In the genomic region with DNA sequence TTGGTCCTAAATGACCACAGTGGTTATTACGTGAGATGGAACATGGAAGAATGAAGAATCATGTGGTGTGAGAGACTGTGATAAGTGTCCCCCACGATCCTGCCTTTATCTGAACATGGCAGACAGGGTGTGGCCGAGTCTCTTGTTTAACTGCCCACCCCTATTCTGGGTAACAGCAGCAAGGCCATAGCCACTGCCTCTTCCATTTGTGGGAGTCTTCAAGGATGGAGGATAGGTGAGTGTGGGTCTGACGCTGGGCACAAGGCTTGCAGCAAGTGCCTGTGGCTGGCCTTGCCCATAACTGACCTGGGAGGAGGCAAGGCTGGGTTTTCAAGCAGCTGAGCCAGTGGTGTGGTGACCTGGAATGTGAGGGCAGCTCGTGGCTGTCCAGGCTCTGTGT, we compare ENCODE assay signal across 12 mouse cellular contexts. TPM values are rescaled to one million over a fixed set of nuclear protein-coding genes. Genes with fewer than 3 reads are reported as not detected.
DNase-seq lines count a peak whose midpoint lies in the region; ATAC-seq and TF ChIP-seq lines count a peak whose summit lies in the region.
"Had no signal": no experiment of that assay in that cellular context is flagged by ENCODE, and none has a peak within 500 bp of the region (broad histone marks: within the 10 kb centered on the region; RNA-seq: fewer than 3 reads in every experiment).

No protein-coding gene starts in this region.

- intact Hi-C loops in left cerebral cortex, adult 2 months (cut with DNase I): no loop called here
- intact Hi-C loops in left cerebral cortex, postnatal 25 days (cut with DNase I): no loop called here

- no peak for ATAC-seq in neural tube, embryonic 14.5 days (ENCODE audit: low read depth)
- ATAC-seq: forebrain, embryonic 13.5 days had no signal

- no peak overlapping the region for H3K4me2 ChIP-seq in neural tube, embryonic 14.5 days (ENCODE audit: low read depth, low read length)
- H3K4me2 ChIP-seq: forebrain, embryonic 13.5 days had no signal

- no peaks in the 10 kb centered on the region for H3K9me3 ChIP-seq in embryonic facial prominence, embryonic 10.5 days
- no peaks in the 10 kb centered on the region for H3K9me3 ChIP-seq in neural tube, embryonic 14.5 days (ENCODE audit: control insufficient read depth, low read length)
- H3K9me3 ChIP-seq: forebrain, embryonic 13.5 days had no signal

- peak; percentile 54; the same call in 1 of the 2 replicates for TF ChIP-seq POLR2A in bone marrow, adult 2 months (IDR thresholded peaks at IDR 0.05; ENCODE audit: borderline replicate concordance, control insufficient read depth, low read depth, low read length)

- no peaks in the 10 kb centered on the region for H3K27me3 ChIP-seq in embryonic facial prominence, embryonic 10.5 days (replicated peaks; ENCODE audit: low read depth, poor library complexity, severe bottlenecking)
- H3K27me3 ChIP-seq in neural tube, embryonic 14.5 days (ENCODE audit: control insufficient read depth, insufficient read depth, low read length): no peaks in the 10 kb centered on the region
- H3K27me3 ChIP-seq: forebrain, embryonic 13.5 days had no signal

- 56% methylated on average over 5 of the region's 5 CpGs for WGBS in bone marrow, adult 2 months
- WGBS in embryonic facial prominence, embryonic 10.5 days: 80% methylated on average over 5 of the region's 5 CpGs
- WGBS in neural tube, embryonic 14.5 days: 80% methylated on average over 5 of the region's 5 CpGs

- no peaks in the 10 kb centered on the region for H3K36me3 ChIP-seq in embryonic facial prominence, embryonic 10.5 days (replicated peaks)
- H3K36me3 ChIP-seq in neural tube, embryonic 14.5 days (ENCODE audit: control insufficient read depth, insufficient read depth, low read length): no peaks in the 10 kb centered on the region

- no peak overlapping the region for H3K4me3 ChIP-seq in left cerebral cortex, adult 2 months
- H3K4me3 ChIP-seq in bone marrow, adult 2 months (replicated peaks; ENCODE audit: control insufficient read depth, low read depth, low read length): peak overlapping the region; percentile 73
- peak overlapping the region; percentile 19; the same call in 1 of the 2 replicates for H3K4me3 ChIP-seq in embryonic facial prominence, embryonic 10.5 days
- no peak overlapping the region for H3K4me3 ChIP-seq in neural tube, embryonic 14.5 days (ENCODE audit: low read depth, low read length)
- H3K4me3 ChIP-seq: forebrain, embryonic 13.5 days had no signal

- peak overlapping the region; percentile 61 for H3K27ac ChIP-seq in left cerebral cortex, adult 2 months
- H3K27ac ChIP-seq in bone marrow, adult 2 months (ENCODE audit: control insufficient read depth, insufficient read depth, low read depth, low read length, poor library complexity): peak overlapping the region; percentile 60
- H3K27ac ChIP-seq in embryonic facial prominence, embryonic 10.5 days (replicated peaks): peak overlapping the region; percentile 57; the same call in 1 of the 2 replicates
- 0 out of 2 replicates have a peak overlapping the region, but pooled peaks have one; percentile 5 for H3K27ac ChIP-seq in neural tube, embryonic 14.5 days (ENCODE audit: low read depth, low read length)
- H3K27ac ChIP-seq: forebrain, embryonic 13.5 days had no signal

- DNase-seq in left cerebral cortex, adult 2 months (ENCODE audit: extremely low spot score in 1 of 2, low spot score in 2 of 2): no peak
- DNase-seq in left cerebral cortex, postnatal 25 days (ENCODE audit: low spot score in 2 of 2): no peak
- no peak for DNase-seq in embryonic facial prominence, embryonic 10.5 days (ENCODE audit: low spot score)
- DNase-seq in adrenal gland, postnatal 25 days: no peak
- no peak for DNase-seq in cerebellum, postnatal 14 days
- DNase-seq: adrenal gland, adult 2 months; cerebellum, postnatal 25 days; kidney, adult 8-10 months; thymus, postnatal 14 days had no signal

- TF ChIP-seq CTCF in left cerebral cortex, adult 2 months (IDR thresholded peaks at IDR 0.05): no peak
- no peak for TF ChIP-seq CTCF in bone marrow, adult 2 months (IDR thresholded peaks at IDR 0.05; ENCODE audit: control insufficient read depth, insufficient read depth, low read length)

- peaks cover 4% of the 10 kb centered on the region; the same call in 1 of the 2 replicates for H3K4me1 ChIP-seq in bone marrow, adult 2 months (ENCODE audit: control insufficient read depth, insufficient read depth, low read length)
- 0 out of 2 replicates have a peak, but pooled peaks cover 5% of the 10 kb centered on the region for H3K4me1 ChIP-seq in embryonic facial prominence, embryonic 10.5 days
- H3K4me1 ChIP-seq in neural tube, embryonic 14.5 days (ENCODE audit: control insufficient read depth, insufficient read depth, low read length): 0 out of 2 replicates have a peak, but pooled peaks cover 3% of the 10 kb centered on the region

- no peak overlapping the region for H3K9ac ChIP-seq in neural tube, embryonic 14.5 days (replicated peaks; ENCODE audit: low read depth, low read length)
- H3K9ac ChIP-seq: forebrain, embryonic 13.5 days had no signal

RNA-seq across cellular contexts. Expression of a gene that starts 49.4 kb away (rescaled TPM):
- total RNA-seq in left cerebral cortex, adult 2 months (2021): 100 to 1,000 TPM; 222 to 223 TPM
- 100 to 1,000 TPM; 232 to 242 TPM for total RNA-seq in left cerebral cortex, postnatal 25 days (2021)
- polyA plus RNA-seq in bone marrow, adult 2 months (2011; ENCODE audit: insufficient read depth, insufficient read length, low replicate concordance, missing spikeins): 87.6 and 91.8 TPM in 2 replicates
- polyA plus RNA-seq in embryonic facial prominence, embryonic 10.5 days (2016; fragmentation: Nextera tagmentation; extraction: Ambion mirVana): 23.4 and 26.6 TPM in 2 replicates
- polyA plus RNA-seq in neural tube, embryonic 14.5 days (2014; fragmentation: Nextera tagmentation; extraction: Ambion mirVana): 94.7 and 111 TPM in 2 replicates
- 1.3 and 2.0 TPM in 2 replicates for total RNA-seq in adrenal gland, postnatal 25 days (2021)

Comparison
In these comparisons a context has a peak if more than half of its experiments do, and no peak if none do; other contexts are left out.
1. H3K27ac ChIP-seq: peak in every context shown above with its lines; median percentile 61 in left cerebral cortex, adult 2 months; 60 in bone marrow, adult 2 months; 57 in embryonic facial prominence, embryonic 10.5 days; 5 in neural tube, embryonic 14.5 days.
2. H3K4me3 ChIP-seq: peak in bone marrow, adult 2 months (single experiment) and embryonic facial prominence, embryonic 10.5 days (single experiment); none in left cerebral cortex, adult 2 months (single experiment) and neural tube, embryonic 14.5 days (single experiment).
3. RNA of a gene that starts 49.4 kb away (total RNA-seq): 232 to 242 TPM in left cerebral cortex, postnatal 25 days and 222 to 223 TPM in left cerebral cortex, adult 2 months; 1.3 to 2.0 TPM in adrenal gland, postnatal 25 days; every median in the first group is over 10 times any median in the second.